Mouse (Mus musculus): Measurements from ENCODE around the gene Rpsa.

Gene Rpsa

GRCm38 (mm10) chr9:120114051-120114788 lies 13.3 kb upstream of the Rpsa start:
- no peak for DNase-seq

GRCm38 (mm10) chr9:120114789-120115151 lies 12.7 kb upstream of the Rpsa start:
- no peak for DNase-seq

GRCm38 (mm10) chr9:120115580-120115979 lies 11.9 kb upstream of the Rpsa start:
- DNase-seq, result no peak

- no peak for DNase-seq
Observed at GRCm38 (mm10) chr9:120116184-120116624, 11.3 kb upstream of the Rpsa start.

- DNase-seq, result no peak
Observed at GRCm38 (mm10) chr9:120118212-120118611, 9.3 kb upstream of the Rpsa start.

GRCm38 (mm10) chr9:120120503-120120902 lies 7.0 kb upstream of the Rpsa start:
- DNase-seq, result no peak

- no peak for DNase-seq
Observed at GRCm38 (mm10) chr9:120126868-120127267, 621 bp upstream of the Rpsa start.

GRCm38 (mm10) chr9:120129276-120129675 lies 1.8 kb downstream of the Rpsa start:
- DNase-seq, result no peak

- DNase-seq, result no peak
Observed at GRCm38 (mm10) chr9:120131784-120132288, 4.3 kb downstream of the Rpsa start.

- no peak for DNase-seq
Observed at GRCm38 (mm10) chr9:120132980-120133754, 5.7 kb downstream of the Rpsa start.

- no peak for DNase-seq
Observed at GRCm38 (mm10) chr9:120133755-120134475, 6.4 kb downstream of the Rpsa start.

- no peak for DNase-seq
Observed at GRCm38 (mm10) chr9:120134529-120135160, 7.2 kb downstream of the Rpsa start.

- no peak for DNase-seq
Observed at GRCm38 (mm10) chr9:120135454-120135853, 8.0 kb downstream of the Rpsa start.

GRCm38 (mm10) chr9:120140652-120141051 lies 13.2 kb downstream of the Rpsa start:
- peak; percentile 83 for DNase-seq

GRCm38 (mm10) chr9:120144474-120144873 lies 17.0 kb downstream of the Rpsa start:
- no peak for DNase-seq

GRCm38 (mm10) chr9:120149222-120149828 lies 21.8 kb downstream of the Rpsa start, which contains the start of gene Mobp:
TSS of gene Mobp (plus strand) at chr9:120149707.
- DNase-seq, result no peak

- DNase-seq, result no peak
Observed at GRCm38 (mm10) chr9:120151152-120151551, 23.7 kb downstream of the Rpsa start.

GRCm38 (mm10) chr9:120151906-120152399 lies 24.5 kb downstream of the Rpsa start:
- DNase-seq, result no peak

- no peak for DNase-seq
Observed at GRCm38 (mm10) chr9:120158047-120158446, 30.6 kb downstream of the Rpsa start.

- no peak for DNase-seq
Observed at GRCm38 (mm10) chr9:120163862-120164261, 36.4 kb downstream of the Rpsa start.

- DNase-seq, result no peak
Observed at GRCm38 (mm10) chr9:120167826-120168225, 40.3 kb downstream of the Rpsa start.

- peak; percentile 71 for DNase-seq
Observed at GRCm38 (mm10) chr9:120171295-120171694, 43.8 kb downstream of the Rpsa start.
